Mouse (Mus musculus) embryo, embryonic 9.5 days (tissue): ENCODE measurements around the gene Card11.

ENCODE experiments used
- DNase-seq: peaks from one replicate; pipeline ENCODE4 v3.0.0-alpha.2; 2017; ENCODE audit errors: extremely low spot score

Card11 gene

GRCm38 (mm10) chr5:140918519-140918918 is 81.9 kb downstream of the Card11 start:
- no peak for DNase-seq

DNA sequence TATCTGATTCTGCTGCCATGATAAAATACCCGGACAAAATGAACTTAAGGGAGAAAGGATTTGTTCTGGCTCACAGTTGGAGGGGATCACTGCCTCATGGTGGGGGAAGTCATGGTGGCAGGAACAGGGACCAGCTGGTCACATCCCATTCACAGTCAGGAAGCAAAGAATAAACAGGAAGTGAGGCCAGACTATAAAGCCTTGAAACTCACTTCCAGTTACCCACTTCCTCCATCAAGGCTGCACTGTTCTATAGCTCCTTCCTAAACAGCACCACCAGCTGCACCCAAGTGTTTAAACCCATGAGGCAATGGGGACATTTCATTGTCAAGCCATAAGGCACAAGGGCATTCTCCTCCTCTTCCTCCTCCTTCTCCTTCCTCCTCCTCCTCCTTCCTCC is 82.6 kb downstream of the Card11 start:
- no peak for DNase-seq

- no peak for DNase-seq
These were observed 89.5 kb downstream of the Card11 start for GRCm38 (mm10) chr5:140910841-140911240.

- DNase-seq: no peak
These were observed 99.5 kb downstream of the Card11 start for GRCm38 (mm10) chr5:140900866-140901265.

DNA sequence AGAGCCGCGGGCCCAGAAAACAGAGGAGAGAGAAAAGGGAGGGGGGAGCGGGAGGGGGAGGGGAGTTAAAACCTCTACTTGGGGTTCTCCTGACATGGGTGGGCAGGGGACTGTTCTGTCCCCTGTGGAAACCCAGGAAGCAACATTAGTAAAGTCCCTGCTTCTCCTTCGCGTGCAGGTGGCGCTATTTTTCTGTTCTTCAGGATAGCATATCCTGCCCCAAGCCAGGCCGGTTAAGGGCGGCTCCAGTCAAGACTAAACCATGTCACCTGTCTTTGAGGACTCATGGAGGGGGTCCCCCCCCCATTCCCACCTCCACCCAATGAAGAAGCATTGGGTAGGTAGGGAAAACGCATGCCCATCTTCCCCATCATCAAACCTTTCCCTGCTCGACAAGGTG is 109.3 kb downstream of the Card11 start:
- no peak for DNase-seq

- no peak for DNase-seq
These were observed 110.3 kb downstream of the Card11 start for GRCm38 (mm10) chr5:140890050-140890449.

DNA sequence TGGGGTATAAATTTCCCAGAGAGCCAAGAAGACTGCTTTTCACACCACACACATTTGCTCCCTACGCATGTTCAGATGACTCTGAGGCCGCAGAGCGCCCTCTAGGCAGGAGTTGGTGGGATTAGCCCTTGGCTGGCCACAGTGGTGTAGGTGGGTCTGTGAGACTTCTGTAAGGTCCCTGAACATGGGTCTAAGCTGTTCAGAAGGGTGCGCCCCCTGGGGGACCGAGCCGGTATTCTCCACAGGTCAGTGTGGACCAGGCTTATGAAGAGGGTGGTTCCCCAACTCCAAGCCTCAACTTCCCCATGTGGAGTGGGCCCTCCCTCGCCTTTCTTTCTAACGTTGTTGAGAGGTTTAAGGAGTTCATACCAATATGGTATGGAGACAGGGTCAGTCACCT is 110.8 kb downstream of the Card11 start:
- DNase-seq: peak; percentile 37

- DNase-seq: no peak
These were observed 112.5 kb downstream of the Card11 start for GRCm38 (mm10) chr5:140887871-140888270.

DNA sequence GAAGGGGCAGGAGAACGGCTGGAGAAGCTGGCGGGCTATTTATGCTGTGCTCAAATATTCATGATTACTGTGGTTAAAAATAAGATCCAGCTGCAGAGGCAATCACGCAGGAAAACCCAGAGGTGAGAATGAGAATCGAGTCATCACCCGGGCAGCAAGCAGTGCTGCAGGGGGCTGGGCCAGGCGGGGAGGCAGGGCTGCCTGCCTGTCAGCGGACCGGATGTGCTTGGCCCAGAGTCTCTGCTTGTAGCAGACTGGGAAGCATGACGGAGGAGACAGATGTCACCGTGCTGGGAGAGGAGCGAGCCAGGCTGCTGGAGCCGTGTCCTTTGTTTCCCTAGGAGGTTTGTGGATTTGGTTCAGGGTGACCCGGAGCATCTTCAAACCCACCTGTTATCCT is 115.4 kb downstream of the Card11 start:
- DNase-seq: no peak

DNA sequence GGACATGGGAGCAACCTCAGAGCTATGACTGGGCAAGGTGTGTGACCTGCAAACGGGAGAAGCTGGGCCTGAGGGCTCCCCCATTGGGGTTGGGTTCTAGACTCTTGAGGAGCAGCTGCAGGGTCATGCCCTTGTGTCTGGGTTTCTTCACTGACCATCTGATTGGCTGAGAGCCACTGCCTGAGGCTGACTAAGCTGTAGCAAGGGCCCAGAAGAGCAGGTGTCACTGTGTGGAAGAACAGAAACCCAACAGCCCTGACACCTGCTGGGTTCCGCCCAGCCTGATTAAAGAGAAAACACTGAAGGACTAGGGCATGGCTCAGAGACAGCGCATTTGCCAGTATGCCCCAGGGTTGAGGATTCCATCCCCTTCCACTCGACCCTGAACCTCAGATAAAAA is 118.0 kb downstream of the Card11 start:
- DNase-seq: no peak

DNA sequence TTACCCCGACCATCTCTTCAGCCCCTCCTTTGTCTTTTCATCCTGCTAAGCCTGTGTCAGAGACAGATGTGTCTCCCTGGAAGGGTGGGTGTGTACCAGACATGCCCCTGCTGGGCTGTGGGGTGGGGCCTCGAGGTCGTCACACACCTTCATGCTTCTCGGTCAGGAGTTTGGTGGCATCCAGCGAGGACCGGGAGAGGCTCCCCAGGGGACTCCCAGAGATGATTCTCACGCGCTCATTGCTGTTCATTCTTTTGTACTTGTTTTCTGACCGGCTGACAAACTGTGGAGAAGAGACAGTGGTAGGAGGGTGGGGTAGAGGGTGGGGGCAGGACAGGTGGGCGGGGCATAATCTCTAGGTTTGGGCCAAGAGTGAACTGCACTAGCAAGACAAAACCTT is 120.2 kb downstream of the Card11 start:
- DNase-seq: no peak

DNA sequence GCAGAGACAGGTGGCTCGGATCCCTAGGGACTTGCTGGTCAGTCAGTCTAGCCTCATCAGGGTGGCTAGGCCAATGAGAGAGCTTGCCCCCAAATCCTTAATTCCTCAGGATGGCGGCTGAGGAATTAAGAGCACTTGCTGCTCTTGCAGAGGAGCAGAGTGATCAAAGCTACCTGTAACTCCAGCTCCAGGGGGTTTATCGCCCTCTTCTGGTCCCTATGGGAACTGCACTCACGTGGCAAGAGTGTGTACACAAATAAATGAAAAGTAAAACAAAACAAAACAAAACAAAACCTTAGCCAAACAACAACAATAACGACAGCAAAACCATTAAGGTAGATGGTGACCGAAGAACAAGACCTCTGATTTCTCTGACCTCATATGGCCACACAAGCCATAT is 121.7 kb downstream of the Card11 start:
- no peak for DNase-seq

DNA sequence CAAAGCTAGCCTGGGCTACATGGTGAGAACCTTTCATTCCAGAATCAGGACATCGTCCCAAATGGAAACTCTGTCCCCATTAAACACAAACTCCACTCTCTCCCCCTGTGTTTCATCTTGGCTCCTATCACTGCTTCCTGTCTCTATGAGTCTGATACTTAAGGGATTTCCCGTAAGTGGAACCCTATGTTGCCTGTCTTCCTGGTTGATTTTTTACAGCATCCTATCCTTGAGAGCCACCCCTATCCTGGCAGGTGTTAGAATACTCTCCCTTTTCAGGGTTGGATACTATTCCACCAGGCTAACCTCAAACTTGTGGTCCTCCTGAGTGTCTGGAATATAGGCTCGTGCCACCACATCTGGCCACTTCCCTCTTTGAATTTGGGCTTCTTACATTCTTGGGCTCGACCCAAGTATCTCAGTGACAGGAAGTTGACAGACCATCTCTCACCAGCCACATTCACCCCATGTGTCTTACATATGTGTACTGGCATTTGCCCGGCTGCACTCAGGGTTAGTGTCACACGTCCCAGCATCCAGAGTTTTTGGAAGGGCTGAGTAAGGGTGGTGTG is 126.6 kb downstream of the Card11 start:
- DNase-seq: no peak

DNA sequence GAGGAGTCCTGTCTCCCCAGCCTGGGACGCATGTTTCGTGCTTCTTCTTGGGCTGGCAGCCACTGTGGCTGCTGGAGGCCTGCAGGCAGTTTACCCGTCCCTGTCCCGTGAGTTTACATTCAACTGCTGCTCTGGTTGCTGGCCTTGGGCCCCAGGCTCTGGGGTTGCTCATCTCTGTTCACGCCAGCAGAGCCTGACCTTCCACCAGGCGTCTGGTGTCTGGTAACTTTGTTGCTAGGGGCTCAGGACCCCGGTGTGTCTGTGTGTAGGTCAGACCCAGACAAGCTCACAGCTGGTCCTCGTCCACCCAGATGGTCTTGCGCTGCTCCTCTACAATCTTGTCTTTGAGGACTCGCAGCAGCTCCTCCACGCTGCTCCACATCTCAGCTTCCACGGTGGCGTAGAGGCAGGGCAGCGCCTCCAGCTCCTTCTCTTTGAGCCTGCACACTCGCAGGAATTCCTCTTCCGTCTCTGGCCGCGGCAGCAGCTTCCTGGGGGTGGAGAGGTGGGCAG is 127.3 kb downstream of the Card11 start:
- peak; percentile 32 for DNase-seq

GRCm38 (mm10) chr5:140872532-140873038 is 127.8 kb downstream of the Card11 start:
- DNase-seq: peak; percentile 54

DNA sequence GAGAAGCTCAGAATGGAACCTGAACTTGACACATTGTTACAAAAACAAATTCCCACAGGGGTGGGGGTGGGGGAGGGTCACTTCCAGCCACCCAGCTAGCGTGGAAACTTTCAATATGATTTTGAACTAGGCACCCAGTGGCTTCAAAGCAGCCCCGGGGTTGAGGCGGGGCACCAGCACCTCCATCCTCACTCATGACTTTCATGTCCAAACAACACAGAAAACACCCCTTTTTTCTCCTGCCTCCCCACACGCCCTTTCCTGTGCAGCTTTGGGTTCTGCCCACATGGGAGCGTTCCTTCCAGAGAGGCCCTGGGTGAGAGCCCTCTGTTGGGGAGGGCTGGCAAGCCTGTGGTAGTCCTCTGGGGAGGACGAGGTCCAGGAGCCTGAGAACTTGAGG is 129.1 kb downstream of the Card11 start:
- DNase-seq: no peak

- DNase-seq: no peak
These were observed 131.3 kb downstream of the Card11 start for GRCm38 (mm10) chr5:140869034-140869433.

DNA sequence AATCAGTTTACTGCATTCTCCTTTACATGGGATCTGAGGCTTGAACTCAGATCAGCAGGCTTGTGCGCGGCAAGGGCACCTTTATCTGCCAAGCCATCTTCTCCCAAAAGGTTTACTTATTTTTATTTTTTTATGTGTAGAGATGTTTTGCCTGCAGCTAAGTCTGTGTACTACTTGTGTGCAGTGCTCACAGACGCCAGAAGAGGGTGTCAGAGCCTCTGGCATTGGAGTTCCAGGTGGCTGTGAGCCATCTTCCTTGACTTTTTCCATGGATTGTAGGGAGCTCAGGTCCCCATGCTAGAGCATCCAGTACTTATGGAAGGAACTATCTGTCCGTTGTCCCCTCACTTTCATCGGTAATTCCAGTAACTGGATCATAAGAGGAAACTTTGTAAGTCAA is 140.7 kb downstream of the Card11 start:
- DNase-seq: no peak

DNA sequence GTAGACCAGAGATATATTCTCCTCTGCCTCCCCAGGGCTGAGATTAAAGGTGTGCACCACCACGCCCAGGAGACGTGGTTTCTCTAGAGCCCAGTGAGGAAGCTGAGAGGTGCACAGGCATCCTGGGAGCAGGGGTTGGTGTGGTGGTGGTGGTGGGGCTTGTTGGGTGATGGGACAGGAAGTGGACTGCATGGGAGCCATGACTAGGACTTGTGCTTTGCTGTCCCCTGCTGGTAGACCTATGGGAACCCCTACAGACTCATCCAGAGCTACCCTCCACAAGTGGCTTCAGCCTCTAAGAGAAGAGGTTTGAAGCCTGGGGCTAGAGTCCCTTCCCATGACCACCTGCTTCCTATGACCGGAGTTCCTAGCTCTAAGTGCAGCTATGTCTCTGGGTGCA is 142.0 kb downstream of the Card11 start:
- no peak for DNase-seq

GRCm38 (mm10) chr5:140857432-140858154 is 142.8 kb downstream of the Card11 start:
- no peak for DNase-seq

- DNase-seq: no peak
These were observed 144.4 kb downstream of the Card11 start for GRCm38 (mm10) chr5:140855909-140856530.

DNA sequence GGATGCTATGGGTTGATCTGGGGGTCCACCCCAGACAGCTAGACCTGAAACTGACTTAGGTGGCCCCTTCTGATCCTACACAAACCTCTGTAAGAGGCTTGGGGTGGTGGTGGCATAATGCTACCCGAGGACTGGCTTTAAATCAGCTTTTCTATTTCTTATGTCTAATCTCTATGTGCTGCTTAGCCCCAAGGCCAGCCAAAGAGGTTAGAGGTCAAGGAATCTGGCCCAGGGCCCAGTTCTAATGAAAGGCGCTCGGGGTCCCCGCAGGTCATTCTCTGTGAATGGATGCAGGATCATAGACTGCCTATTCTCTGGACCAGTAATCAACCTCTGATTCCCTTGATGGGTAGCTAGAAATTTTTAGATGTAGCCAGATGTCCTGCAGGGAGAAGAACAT is 145.7 kb downstream of the Card11 start:
- no peak for DNase-seq

DNA sequence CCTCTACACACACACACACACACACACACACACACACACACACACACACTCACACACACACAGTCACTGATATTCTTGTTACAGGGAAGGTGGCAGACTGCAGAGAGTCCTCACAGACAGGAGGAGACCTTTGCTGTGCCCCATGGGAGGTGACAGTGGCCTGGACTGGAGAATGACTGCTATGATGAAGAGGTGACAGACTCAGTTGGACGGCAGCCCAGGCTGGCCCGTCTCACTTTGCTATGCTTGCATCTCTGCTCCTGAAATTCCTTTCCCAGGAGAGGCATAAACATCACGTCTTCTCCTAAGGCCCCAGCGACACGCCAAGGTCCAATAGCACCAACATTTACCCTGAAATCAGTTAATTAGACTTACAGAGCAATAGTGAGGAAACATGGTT is 146.7 kb downstream of the Card11 start:
- DNase-seq: no peak
